Mouse (Mus musculus): ENCODE results near the gene Ctsz. TPM values are rescaled to one million over a fixed set of nuclear protein-coding genes. Genes with fewer than 3 reads are reported as not detected.

The Ctsz gene
- total and polyA plus RNA-seq, 3 experiments, result 141 to 417 (median 219) TPM

DNA sequence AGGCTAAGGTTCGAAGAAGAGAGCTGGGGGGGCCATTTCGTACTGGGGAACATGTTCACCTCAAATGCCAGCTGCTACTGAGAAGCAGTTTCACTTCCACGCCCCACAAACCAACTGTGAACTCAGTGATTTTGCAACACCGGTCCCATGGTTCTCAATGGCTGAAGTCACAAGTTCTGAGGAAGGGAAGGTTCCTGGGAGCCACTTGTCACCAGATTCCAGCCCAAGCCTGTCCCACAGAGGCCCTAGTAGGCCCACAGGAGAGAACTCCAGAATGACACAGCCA, 1.2 kb downstream of the Ctsz start (continued):
- no peak for TF ChIP-seq HCFC1 (IDR thresholded peaks at IDR 0.05; ENCODE audit: low read depth, low read length)
- no peak for TF ChIP-seq USF2 (conservative IDR thresholded peaks at IDR 0.05; ENCODE audit: low read depth, low read length)
- TF ChIP-seq POLR2AphosphoS2 (IDR thresholded peaks at IDR 0.05; ENCODE audit: low read depth, low read length), result no peak
- TF ChIP-seq JUN (IDR thresholded peaks at IDR 0.05; ENCODE audit: insufficient read depth, low read depth, low read length), result no peak
- TF ChIP-seq NELFE (IDR thresholded peaks at IDR 0.05; ENCODE audit: low read depth, low read length), result no peak

DNA sequence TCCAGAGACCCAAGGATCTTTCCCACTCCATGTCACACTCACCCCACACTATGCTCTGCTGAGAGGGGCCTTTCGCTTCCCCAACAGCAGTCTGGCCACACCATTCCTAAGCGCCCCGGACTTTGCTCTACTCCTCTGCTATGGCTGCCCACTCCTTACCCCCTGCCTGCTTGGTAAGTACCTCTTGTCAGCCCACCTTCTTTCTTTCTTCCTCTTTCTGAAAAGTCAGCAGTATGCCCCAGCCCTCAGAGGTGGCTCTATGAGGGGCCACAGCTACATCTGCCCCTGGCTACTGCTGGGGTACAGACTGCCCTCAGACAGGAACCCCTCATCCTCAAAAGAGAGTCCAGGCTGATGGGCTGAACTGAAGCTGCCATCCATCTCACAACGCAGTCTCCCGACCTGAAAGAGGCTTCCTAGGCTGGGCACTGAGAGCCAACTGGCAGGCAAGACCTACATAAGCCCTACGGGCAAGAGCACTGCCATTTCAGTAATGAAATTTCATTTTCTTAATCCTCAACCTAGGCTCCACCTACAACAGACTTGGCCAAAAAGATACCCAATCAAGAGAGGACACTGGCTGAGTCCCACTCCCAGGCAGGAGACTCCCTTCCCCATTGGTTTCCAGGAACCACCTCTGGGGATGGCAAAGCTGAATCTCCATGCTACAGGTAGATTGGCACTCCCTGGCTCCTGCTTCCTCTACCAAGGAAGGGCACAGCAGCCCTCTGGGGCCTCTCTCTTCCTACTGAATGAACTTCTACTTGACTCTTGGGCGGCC, 1.7 kb downstream of the Ctsz start:
- Histone ChIP-seq H3K36me3 (replicated peaks in 1 of 2; ENCODE audit: control insufficient read depth in 1 of 2, insufficient read depth in 1 of 2, low read length in 1 of 2) (peaks cover 33 to 46% of the 10 kb centered on the region in 2 experiments), H3K4me3 (replicated peaks in 1 of 3; ENCODE audit: low read depth in 2 of 3, low read length in 2 of 3, poor library complexity in 1 of 3) (peak overlapping the region; percentile 73 to 97 (median 96)), H3K4me2 (ENCODE audit: insufficient read depth, low read depth, poor library complexity, severe bottlenecking) (peak overlapping the region; percentile 67), H3K27me3 (replicated peaks) (no peaks in the 10 kb centered on the region), H3K9me3 (replicated peaks; ENCODE audit: low read length) (no peaks in the 10 kb centered on the region), H3K79me2 (replicated peaks; ENCODE audit: control insufficient read depth, extremely low read depth, insufficient read depth, poor library complexity, severe bottlenecking) (peaks cover 29% of the 10 kb centered on the region), H3K9ac (ENCODE audit: insufficient read depth, low read depth) (peak overlapping the region; percentile 61), H3K27ac (ENCODE audit: insufficient read depth, low read depth) (peak overlapping the region; percentile 20), H3K4me1 (ENCODE audit: control insufficient read depth in 1 of 2, insufficient read depth in 2 of 2) (peaks cover 27 to 65% of the 10 kb centered on the region in 2 experiments)
- in situ Hi-C loops (cut with MboI; ENCODE audit: low pct_ligation_motif_present, low pct_unique_long_range_greater_than_20kb, low sequenced_read_pairs) (no loop called here), dilution Hi-C loops (cut with MboI; ENCODE audit: extremely low pct_ligation_motif_present, extremely low pct_unique_long_range_greater_than_20kb, low sequenced_read_pairs) (no loop called here)
- DNase-seq (ENCODE audit: extremely low read depth), result no peak
- TF ChIP-seq HCFC1 (IDR thresholded peaks at IDR 0.05; ENCODE audit: low read depth, low read length) (no peak), POLR2A (IDR thresholded peaks at IDR 0.05; ENCODE audit: low read depth, low read length) (no peak), UBTF (IDR thresholded peaks at IDR 0.05; ENCODE audit: low read depth, low read length) (no peak), TBP (conservative IDR thresholded peaks at IDR 0.05; ENCODE audit: low read depth, low read length) (no peak), MAZ (IDR thresholded peaks at IDR 0.05; ENCODE audit: low read depth, low read length) (no peak), JUND (conservative IDR thresholded peaks at IDR 0.05; ENCODE audit: low read depth, low read length) (no peak), IRF4 (IDR thresholded peaks at IDR 0.05; ENCODE audit: low read depth, low read length) (no peak), EP300 (IDR thresholded peaks at IDR 0.05; ENCODE audit: low read length) (no peak), CHD2 (IDR thresholded peaks at IDR 0.05; ENCODE audit: low read length) (no peak), POLR2AphosphoS2 (IDR thresholded peaks at IDR 0.05; ENCODE audit: low read depth, low read length) (no peak), KAT2A (IDR thresholded peaks at IDR 0.05; ENCODE audit: insufficient replicate concordance, low read length) (no peak), SMC3 (IDR thresholded peaks at IDR 0.05; ENCODE audit: low read depth, low read length) (no peak), MAX (IDR thresholded peaks at IDR 0.05; ENCODE audit: low read length) (no peak), JUN (IDR thresholded peaks at IDR 0.05; ENCODE audit: insufficient read depth, low read depth, low read length) (no peak), MEF2A (IDR thresholded peaks at IDR 0.05; ENCODE audit: borderline replicate concordance, low read depth, low read length) (no peak), TCF12 (IDR thresholded peaks at IDR 0.05; ENCODE audit: low read depth, low read length) (no peak), ZMIZ1 (IDR thresholded peaks at IDR 0.05; ENCODE audit: low read depth, low read length) (no peak), PAX5 (IDR thresholded peaks at IDR 0.05; ENCODE audit: low read length) (no peak)

Measured in CH12.LX (cell line).